Mouse (Mus musculus) embryonic facial prominence, embryonic 10.5 days (tissue): ENCODE measurements around the gene Klc2. TPM values are rescaled to one million over a fixed set of nuclear protein-coding genes. Genes with fewer than 3 reads are reported as not detected.
"Not testable (repeated sequence)": the region's sequence is repeated elsewhere in the genome, so short reads cannot be mapped to it uniquely, and the experiment has no call there.

Experiments used
- DNase-seq: peaks from one replicate; pipeline ENCODE4 v3.0.0-alpha.2; 2017; ENCODE audit warnings: low spot score
- H3K27ac ChIP-seq: fragments of 300-500 bp; sonication (generic); replicated peaks from 2 replicates; pipeline ENCODE4 v1.5.1; 2016; ENCODE audit warnings: mild to moderate bottlenecking
- H3K27me3 ChIP-seq: fragments of 300-500 bp; sonication (generic); replicated peaks from 2 replicates; pipeline ENCODE4 v1.6.1; 2016; ENCODE audit warnings: low read depth, mild to moderate bottlenecking; ENCODE audit not compliant: poor library complexity, severe bottlenecking
- H3K36me3 ChIP-seq: fragments of 300-500 bp; sonication (generic); replicated peaks from 2 replicates; pipeline ENCODE4 v1.6.1; 2016; ENCODE audit warnings: mild to moderate bottlenecking, moderate library complexity
- H3K4me1 ChIP-seq: fragments of 300-500 bp; sonication (generic); 2 replicates; pipeline ENCODE4 v1.6.1; 2016
- H3K4me3 ChIP-seq: fragments of 300-500 bp; sonication (generic); 2 replicates; pipeline ENCODE4 v1.5.1; 2016; ENCODE audit warnings: mild to moderate bottlenecking, moderate library complexity
- H3K9me3 ChIP-seq: fragments of 300-500 bp; sonication (generic); 2 replicates; pipeline ENCODE4 v1.6.1; 2016; ENCODE audit warnings: mild to moderate bottlenecking
- WGBS: fragments of 180-500 bp; shearing (Covaris S2); methylation state at CpG from one replicate; pipeline ENCODE4 v1.1.7; 2016; 5-methylcytosine and 5-hydroxymethylcytosine counted together
- polyA plus RNA-seq: library from polyadenylated mRNA; unstranded; fragments of >200 nt; fragmentation: Nextera tagmentation; extraction: Ambion mirVana; gene quantifications from 2 replicates; pipeline ENCODE4 v1.2.1, GENCODE M21; 2016

Klc2 gene
- polyA plus RNA-seq, 1 experiment from 2014 or later, result 31.2 TPM

GRCm38 (mm10) chr19:5097521-5098362, 20.6 kb downstream of the Klc2 start:
- Histone ChIP-seq H3K9me3 (no peaks in the 10 kb centered on the region), H3K36me3 (peaks cover 51% of the 10 kb centered on the region), H3K4me1 (peaks cover 65% of the 10 kb centered on the region), H3K27ac (peak overlapping the region; percentile 92), H3K27me3 (peaks cover 21% of the 10 kb centered on the region), H3K4me3 (peak overlapping the region; percentile 80)
- DNase-seq, result peak; percentile 42
- WGBS, result 4% methylated on average over 31 of the region's 31 CpGs

DNA sequence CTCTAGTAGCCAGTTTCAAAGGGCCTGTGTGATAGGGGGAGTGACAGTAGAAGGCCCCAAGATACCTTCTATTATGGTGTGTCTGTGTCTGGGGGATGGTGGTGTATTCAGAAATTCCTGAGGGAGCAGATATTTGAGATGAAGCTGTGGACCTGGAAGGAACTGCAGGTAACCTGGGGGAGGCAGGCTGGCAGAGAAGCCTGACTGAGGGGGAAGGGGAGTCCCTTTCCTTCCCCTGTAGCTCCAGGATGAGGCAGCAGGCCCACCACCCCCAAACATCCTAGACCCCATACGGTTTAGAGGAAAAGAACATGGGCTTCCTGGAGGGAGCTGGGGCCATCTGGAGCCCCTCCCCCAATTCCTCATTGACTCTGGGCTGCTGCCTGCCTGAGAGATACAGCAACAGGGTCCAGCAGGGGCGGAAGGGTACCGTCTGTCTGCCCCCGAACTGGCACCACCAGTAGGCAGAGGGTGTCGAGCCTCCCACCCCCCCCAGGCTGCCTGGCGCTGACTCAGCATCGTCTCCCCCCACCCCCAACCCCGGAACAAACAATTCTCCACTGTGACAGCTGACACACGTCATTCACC, 22.4 kb downstream of the Klc2 start:
- DNase-seq, result peak; percentile 26
- Histone ChIP-seq H3K27ac (no peak overlapping the region; the same call in 1 of the 2 replicates), H3K4me3 (peak overlapping the region; percentile 80), H3K27me3 (peaks cover 21% of the 10 kb centered on the region), H3K36me3 (peaks cover 51% of the 10 kb centered on the region), H3K4me1 (peaks cover 65% of the 10 kb centered on the region), H3K9me3 (no peaks in the 10 kb centered on the region)
- 15% methylated on average over 9 of the region's 9 CpGs for WGBS

DNA sequence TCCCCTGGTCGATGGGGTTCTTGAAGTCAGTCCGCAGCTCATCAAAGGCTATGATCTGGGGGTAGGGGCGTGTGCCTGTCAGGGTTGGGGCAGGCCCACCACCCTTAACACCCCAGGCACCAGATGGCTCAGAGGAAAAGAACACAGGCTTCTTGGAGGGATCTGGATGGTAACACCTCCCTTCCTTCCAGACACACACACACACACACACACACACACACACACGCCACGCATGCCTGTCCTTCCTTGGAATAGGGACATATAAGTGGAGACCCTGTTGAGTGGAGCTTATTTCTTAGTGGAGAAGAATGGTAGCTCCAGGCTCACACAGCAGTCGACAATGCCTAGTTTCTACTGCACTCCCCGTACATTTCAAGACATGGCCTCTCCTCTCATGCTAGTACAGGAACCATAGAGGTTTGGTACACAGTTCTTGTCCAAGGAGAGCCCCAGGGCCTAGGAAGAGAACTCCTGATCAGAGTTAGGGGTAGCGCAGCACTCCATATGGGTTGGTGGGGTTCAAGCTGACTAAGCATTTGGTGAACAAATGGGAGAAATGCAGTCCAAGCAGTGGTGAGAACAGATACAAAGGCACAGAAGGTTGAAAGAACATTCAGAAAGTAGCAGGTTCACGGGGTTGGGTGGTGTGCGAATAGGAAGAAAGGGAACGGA, 23.5 kb downstream of the Klc2 start:
- no peaks in the 10 kb centered on the region for H3K9me3 ChIP-seq
- no peak overlapping the region for H3K27ac ChIP-seq
- H3K27me3 ChIP-seq, result peaks cover 21% of the 10 kb centered on the region
- H3K4me3 ChIP-seq, result peak overlapping the region; percentile 80
- peaks cover 65% of the 10 kb centered on the region for H3K4me1 ChIP-seq
- 47% methylated on average over 11 of the region's 11 CpGs for WGBS
- DNase-seq, result no peak
- H3K36me3 ChIP-seq, result peaks cover 51% of the 10 kb centered on the region

DNA sequence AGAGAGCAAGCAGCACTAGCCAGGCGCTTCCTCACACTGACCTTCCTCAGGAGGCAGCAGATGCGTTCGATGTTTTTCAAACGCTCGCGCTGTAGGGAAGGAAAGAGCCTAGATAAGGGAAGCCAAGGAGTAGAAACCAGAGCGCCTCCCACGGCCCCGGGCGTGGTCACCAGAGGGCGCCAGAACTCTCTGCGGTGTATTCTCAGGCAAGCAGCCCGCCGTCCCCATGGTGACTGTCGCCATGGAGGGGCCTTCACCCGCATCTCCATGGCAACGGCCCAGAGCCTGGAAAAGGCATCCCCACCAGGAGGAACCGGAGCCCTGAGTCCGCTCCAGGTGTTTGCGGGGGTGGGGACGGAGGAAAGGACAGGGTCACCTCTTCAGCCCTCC, 24.1 kb downstream of the Klc2 start:
- no peaks in the 10 kb centered on the region for H3K9me3 ChIP-seq
- H3K36me3 ChIP-seq, result peaks cover 46% of the 10 kb centered on the region
- peak overlapping the region; percentile 80 for H3K4me3 ChIP-seq
- H3K27ac ChIP-seq, result no peak overlapping the region
- peaks cover 21% of the 10 kb centered on the region for H3K27me3 ChIP-seq
- peak; percentile 98 for DNase-seq
- peaks cover 63% of the 10 kb centered on the region for H3K4me1 ChIP-seq
- WGBS, result under 1% methylated on average over 21 of the region's 21 CpGs

DNA sequence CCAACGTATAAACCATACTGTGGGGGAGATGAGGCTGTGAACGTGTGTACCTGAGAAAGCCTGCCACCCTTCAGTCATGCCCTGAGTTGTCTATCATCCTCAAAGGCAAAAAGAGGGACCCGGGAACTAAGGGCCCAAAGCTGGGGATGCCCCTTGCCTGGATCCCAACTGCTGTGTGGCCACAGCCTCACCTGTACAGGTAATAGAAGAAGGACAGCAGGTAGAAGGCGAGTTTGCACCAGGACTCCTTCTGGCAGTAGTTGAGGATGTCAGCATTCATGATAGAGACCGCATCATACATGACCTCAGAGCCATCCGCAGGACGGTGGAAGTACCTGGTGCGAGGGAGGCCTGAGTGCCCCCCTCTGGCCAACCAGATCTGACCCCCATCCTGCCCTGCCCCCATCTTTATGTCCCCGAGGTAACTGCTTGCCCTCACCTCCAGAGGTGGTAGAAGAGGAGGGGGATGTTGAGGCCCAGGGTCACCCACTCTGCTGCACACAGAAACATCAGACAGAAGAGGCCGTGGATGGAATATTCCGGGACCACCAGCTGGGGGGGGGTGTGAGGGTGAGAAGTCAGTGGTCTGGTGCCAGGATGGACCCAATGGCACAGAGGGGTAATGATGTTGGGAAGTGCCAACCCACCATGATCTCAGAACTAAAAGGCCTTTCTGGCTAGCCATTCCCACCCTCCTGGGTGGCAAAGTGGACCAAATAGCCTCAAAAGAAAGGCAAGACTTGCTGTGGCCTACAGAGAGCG, 24.7 kb downstream of the Klc2 start:
- Histone ChIP-seq H3K27ac (no peak overlapping the region), H3K4me3 (peak overlapping the region; percentile 80), H3K9me3 (no peaks in the 10 kb centered on the region), H3K36me3 (peaks cover 42% of the 10 kb centered on the region), H3K27me3 (peaks cover 21% of the 10 kb centered on the region), H3K4me1 (peaks cover 63% of the 10 kb centered on the region)
- DNase-seq, result peak; percentile 23
- 76% methylated on average over 12 of the region's 12 CpGs for WGBS

DNA sequence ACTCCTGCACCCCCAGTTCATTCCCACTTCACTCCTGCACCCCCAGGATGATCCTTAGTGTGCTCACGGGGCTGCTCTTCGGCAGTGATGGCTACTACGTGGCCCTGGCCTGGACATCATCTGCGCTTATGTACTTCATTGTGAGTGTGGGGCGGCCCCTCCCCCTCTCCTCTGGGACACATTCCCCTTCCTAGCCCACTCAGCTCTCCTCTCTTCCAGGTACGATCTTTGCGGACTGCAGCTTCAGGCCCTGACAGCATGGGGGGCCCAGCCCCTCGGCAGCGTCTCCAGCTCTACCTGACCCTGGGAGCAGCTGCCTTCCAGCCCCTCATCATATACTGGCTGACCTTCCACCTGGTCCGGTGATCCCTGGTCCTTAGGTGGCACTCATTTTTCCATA, 26.3 kb downstream of the Klc2 start:
- Histone ChIP-seq H3K4me1 (peaks cover 56% of the 10 kb centered on the region), H3K27ac (no peak overlapping the region), H3K36me3 (peaks cover 42% of the 10 kb centered on the region), H3K9me3 (no peaks in the 10 kb centered on the region), H3K4me3 (no peak overlapping the region; the same call in 1 of the 2 replicates), H3K27me3 (peaks cover 17% of the 10 kb centered on the region)
- no peak for DNase-seq
- 92% methylated on average over 10 of the region's 10 CpGs for WGBS

DNA sequence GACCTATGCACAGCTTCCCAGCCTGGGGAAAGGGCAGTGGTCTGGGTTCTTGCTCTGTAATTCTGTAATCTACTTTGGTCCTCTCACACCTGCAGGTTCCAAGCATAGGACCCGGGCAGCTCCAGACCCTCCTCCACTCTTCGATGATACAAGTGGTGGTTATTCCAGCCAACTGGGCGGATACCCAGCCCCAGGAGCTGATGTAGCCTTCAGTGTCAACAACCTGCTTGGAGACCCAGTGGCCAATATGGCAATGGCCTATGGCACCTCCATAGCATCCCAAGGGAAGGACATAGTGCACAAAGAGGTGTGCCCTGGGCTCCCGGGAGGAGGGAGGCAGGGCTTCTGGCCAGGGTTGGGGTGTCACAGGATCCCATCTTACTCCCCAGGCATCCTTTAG, 29.0 kb downstream of the Klc2 start:
- Histone ChIP-seq H3K27me3 (peaks cover 23% of the 10 kb centered on the region), H3K4me3 (peak overlapping the region; percentile 90), H3K27ac (no peak overlapping the region), H3K36me3 (peaks cover 42% of the 10 kb centered on the region), H3K9me3 (no peaks in the 10 kb centered on the region), H3K4me1 (peaks cover 41% of the 10 kb centered on the region)
- DNase-seq, result no peak
- WGBS, result 89% methylated on average over 4 of the region's 4 CpGs

GRCm38 (mm10) chr19:5087884-5088728, 30.3 kb downstream of the Klc2 start, which contains the start of gene Yif1a:
Gene Yif1a, plus strand, starts transcription at chr19:5088538.
- WGBS, result under 1% methylated on average over 58 of the region's 58 CpGs

GRCm38 (mm10) chr19:5086533-5086932, 31.8 kb downstream of the Klc2 start:
- H3K27ac ChIP-seq, DNase-seq, H3K4me3 ChIP-seq, H3K9me3 ChIP-seq: not testable (repeated sequence)
- Histone ChIP-seq H3K27me3 (peaks cover 51% of the 10 kb centered on the region), H3K4me1 (peaks cover 34% of the 10 kb centered on the region), H3K36me3 (peaks cover 19% of the 10 kb centered on the region)
- 54% methylated on average over 4 of the region's 4 CpGs for WGBS

More at GRCm38 (mm10) chr19:5087884-5088728, 30.3 kb downstream of the Klc2 start, which contains the start of gene Yif1a:
- Histone ChIP-seq H3K4me1 (peaks cover 31% of the 10 kb centered on the region), H3K27ac (peak within 1 kb of the TSS; percentile 84), H3K36me3 (peaks cover 34% of the 10 kb centered on the region), H3K9me3 (no peaks in the 10 kb centered on the region), H3K4me3 (peak within 1 kb of the TSS; percentile 90), H3K27me3 (peaks cover 35% of the 10 kb centered on the region)
- DNase-seq, result peak; percentile 95

- Histone ChIP-seq H3K27ac (no peak within 1 kb of the TSS), H3K4me3 (peak within 1 kb of the TSS; percentile 58), H3K9me3 (no peaks in the 10 kb centered on the region), H3K4me1 (peaks cover 34% of the 10 kb centered on the region), H3K27me3 (peaks cover 63% of the 10 kb centered on the region), H3K36me3 (peaks cover 6% of the 10 kb centered on the region)
- no peak for DNase-seq
- under 1% methylated on average over 69 of the region's 69 CpGs for WGBS
Observed at GRCm38 (mm10) chr19:5085145-5085863, 33.1 kb downstream of the Klc2 start, which contains the start of gene Tmem151a. Gene Tmem151a, minus strand, starts transcription at chr19:5085531.

GRCm38 (mm10) chr19:5084834-5085144, 33.6 kb downstream of the Klc2 start:
- DNase-seq, result no peak
- Histone ChIP-seq H3K36me3 (peaks cover 1% of the 10 kb centered on the region), H3K27ac (no peak overlapping the region), H3K27me3 (peaks cover 68% of the 10 kb centered on the region), H3K4me3 (peak overlapping the region; percentile 58), H3K9me3 (no peaks in the 10 kb centered on the region), H3K4me1 (peaks cover 34% of the 10 kb centered on the region)
- WGBS, result 5% methylated on average over 15 of the region's 15 CpGs
